Mouse (Mus musculus): Measurements from ENCODE around the gene Anapc13.

Anapc13 gene

GRCm38 (mm10) chr9:102625983-102626838, at the start of gene Anapc13, which contains the start of gene Cep63:
Gene Anapc13 (plus strand): TSS chr9:102626296.
Gene Cep63 (minus strand): TSS chr9:102626534.
- DNase-seq (ENCODE audit: low spot score): peak; percentile 97

GRCm38 (mm10) chr9:102577480-102577879, 48.6 kb upstream of the Anapc13 start:
- peak; percentile 40 for DNase-seq (ENCODE audit: low spot score)

- DNase-seq (ENCODE audit: low spot score): no peak
These were observed 44.1 kb upstream of the Anapc13 start for GRCm38 (mm10) chr9:102581921-102582469.

GRCm38 (mm10) chr9:102587347-102587746, 38.7 kb upstream of the Anapc13 start:
- DNase-seq (ENCODE audit: low spot score): no peak

- no peak for DNase-seq (ENCODE audit: low spot score)
These were observed 31.3 kb upstream of the Anapc13 start for GRCm38 (mm10) chr9:102594667-102595393.

- no peak for DNase-seq (ENCODE audit: low spot score)
These were observed 30.2 kb upstream of the Anapc13 start for GRCm38 (mm10) chr9:102595662-102596436.

- no peak for DNase-seq (ENCODE audit: low spot score)
These were observed 24.9 kb upstream of the Anapc13 start for GRCm38 (mm10) chr9:102601187-102601586.

- no peak for DNase-seq (ENCODE audit: low spot score)
These were observed 24.4 kb upstream of the Anapc13 start for GRCm38 (mm10) chr9:102601666-102602065.

GRCm38 (mm10) chr9:102605162-102605561, 20.9 kb upstream of the Anapc13 start:
- DNase-seq (ENCODE audit: low spot score): no peak

- no peak for DNase-seq (ENCODE audit: low spot score)
These were observed 18.6 kb upstream of the Anapc13 start for GRCm38 (mm10) chr9:102607471-102607870.

- no peak for DNase-seq (ENCODE audit: low spot score)
These were observed 16.9 kb upstream of the Anapc13 start for GRCm38 (mm10) chr9:102609221-102609620.

- DNase-seq (ENCODE audit: low spot score): no peak
These were observed 11.0 kb upstream of the Anapc13 start for GRCm38 (mm10) chr9:102615071-102615470.

GRCm38 (mm10) chr9:102616267-102616666, 9.8 kb upstream of the Anapc13 start:
- no peak for DNase-seq (ENCODE audit: low spot score)

GRCm38 (mm10) chr9:102621385-102621784, 4.7 kb upstream of the Anapc13 start:
- DNase-seq (ENCODE audit: low spot score): no peak

GRCm38 (mm10) chr9:102622192-102622857, 3.8 kb upstream of the Anapc13 start:
- DNase-seq (ENCODE audit: low spot score): no peak

GRCm38 (mm10) chr9:102622876-102623275, 3.2 kb upstream of the Anapc13 start:
- DNase-seq (ENCODE audit: low spot score): no peak

GRCm38 (mm10) chr9:102623581-102623980, 2.5 kb upstream of the Anapc13 start:
- DNase-seq (ENCODE audit: low spot score): no peak

- no peak for DNase-seq (ENCODE audit: low spot score)
These were observed 604 bp upstream of the Anapc13 start for GRCm38 (mm10) chr9:102625401-102625982.

GRCm38 (mm10) chr9:102626839-102627225, 736 bp downstream of the Anapc13 start:
- DNase-seq (ENCODE audit: low spot score): no peak

- DNase-seq (ENCODE audit: low spot score): no peak
These were observed 1.3 kb downstream of the Anapc13 start for GRCm38 (mm10) chr9:102627442-102627841.

GRCm38 (mm10) chr9:102629052-102629451, 3.0 kb downstream of the Anapc13 start:
- no peak for DNase-seq (ENCODE audit: low spot score)
